8 mouse cellular contexts compared by ENCODE assay signal in the genomic region with DNA sequence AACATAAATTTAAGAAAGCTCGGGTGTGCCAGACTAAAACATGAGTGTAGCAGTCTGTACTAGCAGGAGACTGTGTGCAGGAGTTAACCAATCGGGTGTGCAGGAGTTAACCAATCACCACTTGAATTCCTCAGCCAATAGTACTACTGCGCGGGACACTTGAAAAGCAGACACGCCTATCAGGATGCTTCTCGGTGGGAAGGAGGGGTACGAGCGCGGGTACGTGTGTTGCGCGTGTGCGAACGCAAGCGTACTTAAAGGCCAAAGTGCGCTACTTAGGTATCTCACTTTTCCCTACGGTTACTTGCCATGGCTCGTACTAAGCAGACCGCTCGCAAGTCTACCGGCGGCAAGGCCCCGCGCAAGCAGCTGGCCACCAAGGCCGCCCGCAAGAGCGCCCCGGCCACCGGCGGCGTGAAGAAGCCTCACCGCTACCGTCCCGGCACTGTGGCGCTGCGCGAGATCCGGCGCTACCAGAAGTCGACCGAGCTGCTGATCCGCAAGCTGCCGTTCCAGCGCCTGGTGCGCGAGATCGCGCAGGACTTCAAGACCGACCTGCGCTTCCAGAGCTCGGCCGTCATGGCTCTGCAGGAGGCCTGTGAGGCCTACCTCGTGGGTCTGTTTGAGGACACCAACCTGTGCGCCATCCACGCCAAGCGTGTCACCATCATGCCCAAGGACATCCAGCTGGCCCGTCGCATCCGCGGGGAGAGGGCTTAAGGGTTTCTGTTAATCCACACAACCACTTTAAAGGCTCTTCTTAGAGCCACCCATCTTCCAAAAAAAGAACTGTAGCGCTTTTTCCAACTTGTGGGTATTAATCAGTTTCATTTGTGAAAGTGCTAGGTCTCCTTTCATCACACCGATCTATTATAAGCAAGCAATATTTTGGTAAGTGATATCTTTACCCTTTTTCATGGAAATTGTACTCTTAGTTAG. TPM values are rescaled to one million over a fixed set of nuclear protein-coding genes. Genes with fewer than 3 reads are reported as not detected.
DNase-seq lines count a peak whose midpoint lies in the region; ATAC-seq and TF ChIP-seq lines count a peak whose summit lies in the region.
"Not testable (repeated sequence)": the region's sequence is repeated elsewhere in the genome, so short reads cannot be mapped to it uniquely, and the experiment has no call there.

Gene Hist1h3g, plus strand, starts transcription at position 286 of the 939 bp plus-strand sequence.

- not testable (repeated sequence) for H3K79me2 ChIP-seq in liver, adult 2 months (ENCODE audit: control insufficient read depth, insufficient read depth, low read length)

- WGBS in heart, embryonic 12.5 days, result under 1% methylated on average over 50 of the region's 62 CpGs
- WGBS in kidney, postnatal 0 days, result under 1% methylated on average over 41 of the region's 62 CpGs
- 2% methylated on average over 49 of the region's 62 CpGs for WGBS in liver, adult 2 months

- not testable (repeated sequence) for TF ChIP-seq CTCF in kidney, postnatal 0 days (IDR thresholded peaks at IDR 0.05; ENCODE audit: low read depth); liver, adult 2 months (IDR thresholded peaks at IDR 0.05; ENCODE audit: low read depth, low read length)

- H3K27ac ChIP-seq in heart, embryonic 12.5 days (ENCODE audit: poor library complexity, severe bottlenecking), result peak within 1 kb of the TSS; percentile 86
- H3K27ac ChIP-seq in kidney, postnatal 0 days, result peak within 1 kb of the TSS; percentile 81
- not testable (repeated sequence) for H3K27ac ChIP-seq in liver, adult 2 months (replicated peaks; ENCODE audit: insufficient read depth, low read depth, low read length)

- peak within 1 kb of the TSS; percentile 76 for H3K9ac ChIP-seq in heart, embryonic 12.5 days
- peak within 1 kb of the TSS; percentile 48 for H3K9ac ChIP-seq in kidney, postnatal 0 days (ENCODE audit: low read depth, low read length)
- not testable (repeated sequence) for H3K9ac ChIP-seq in liver, adult 2 months (ENCODE audit: low read depth, low read length)

- H3K36me3 ChIP-seq in heart, embryonic 12.5 days; kidney, postnatal 0 days (ENCODE audit: insufficient read depth, low read length); liver, adult 2 months (ENCODE audit: control insufficient read depth, insufficient read depth, low read length); splenic B cell, adult 2 months (ENCODE audit: control insufficient read depth, insufficient read depth, low read length, poor library complexity, severe bottlenecking): not testable (repeated sequence)

- not testable (repeated sequence) for H3K9me3 ChIP-seq in heart, embryonic 12.5 days (replicated peaks); kidney, postnatal 0 days (replicated peaks; ENCODE audit: low read length)

- not testable (repeated sequence) for H3K27me3 ChIP-seq in heart, embryonic 12.5 days (replicated peaks); kidney, postnatal 0 days (ENCODE audit: insufficient read depth, low read length); liver, adult 2 months (ENCODE audit: control insufficient read depth, insufficient read depth, low read length); splenic B cell, adult 2 months (ENCODE audit: control insufficient read depth, insufficient read depth, low read length, poor library complexity, severe bottlenecking)

- peak within 1 kb of the TSS; percentile 63 for H3K4me3 ChIP-seq in heart, embryonic 12.5 days
- peak within 1 kb of the TSS; percentile 43 for H3K4me3 ChIP-seq in kidney, postnatal 0 days (replicated peaks; ENCODE audit: low read depth, low read length)
- peak within 1 kb of the TSS; percentile 48 for H3K4me3 ChIP-seq in liver, adult 2 months (ENCODE audit: insufficient read depth, low read depth, low read length)

- peaks cover 24% of the 10 kb centered on the region for H3K4me1 ChIP-seq in heart, embryonic 12.5 days (replicated peaks)
- peaks cover 13% of the 10 kb centered on the region for H3K4me1 ChIP-seq in kidney, postnatal 0 days (replicated peaks; ENCODE audit: insufficient read depth, low read length)
- peaks cover 11% of the 10 kb centered on the region for H3K4me1 ChIP-seq in liver, adult 2 months (ENCODE audit: control insufficient read depth, insufficient read depth, low read length)

- ATAC-seq in erythroid progenitor cell, adult 5-6 weeks (replicated peaks; ENCODE audit: low FRiP score, poor library complexity, severe bottlenecking), result peak; percentile 70
- peak; percentile 88 for ATAC-seq in heart, embryonic 12.5 days (ENCODE audit: insufficient number of reproducible peaks, low FRiP score)
- ATAC-seq in kidney, postnatal 0 days (replicated peaks; ENCODE audit: low FRiP score, low read depth), result peak; percentile 85
- peak; percentile 79 for ATAC-seq in monocyte, adult 5-6 weeks (replicated peaks; ENCODE audit: insufficient number of reproducible peaks, low FRiP score, low TSS enrichment, poor library complexity, severe bottlenecking)

- TF ChIP-seq POLR2A in liver, adult 2 months (IDR thresholded peaks at IDR 0.05; ENCODE audit: extremely low read depth, insufficient read depth, low read length), result not testable (repeated sequence)

- H3K4me2 ChIP-seq in heart, embryonic 12.5 days, result peak within 1 kb of the TSS; percentile 80
- H3K4me2 ChIP-seq in kidney, postnatal 0 days (ENCODE audit: low read length), result peak within 1 kb of the TSS; percentile 70

- DNase-seq in CD4-positive helper T cell, adult 2 months (ENCODE audit: low read depth, low spot score), result peak; percentile 91
- DNase-seq in brain, embryonic 18.5 days (ENCODE audit: low read depth, low spot score), result peak; percentile 93
- peak; percentile 99 for DNase-seq in kidney, postnatal 0 days (ENCODE audit: low spot score)
- peak; percentile 89 for DNase-seq in liver, adult 2 months (ENCODE audit: extremely low read depth, low read depth, low spot score)
- peak; percentile 92 for DNase-seq in splenic B cell, adult 2 months (ENCODE audit: low read depth, low spot score)

RNA-seq across cellular contexts. Expression of gene Hist1h3g, which starts in this region (rescaled TPM):
- total RNA-seq in erythroid progenitor cell, adult 5-6 weeks (2015; ENCODE audit: low replicate concordance), result 573 TPM in 2 replicates
- 250 and 889 TPM in 2 replicates for total RNA-seq in erythroid progenitor cell, adult 5-6 weeks (2017; ENCODE audit: low replicate concordance)
- polyA plus RNA-seq in heart, embryonic 12.5 days (2016; fragmentation: Nextera tagmentation; extraction: Ambion mirVana), result 3.9 and 4.0 TPM in 2 replicates
- polyA plus RNA-seq in kidney, postnatal 0 days (2015; fragmentation: Nextera tagmentation; extraction: Ambion mirVana), result 3.9 and 4.0 TPM in 2 replicates
- total RNA-seq in liver, adult 2 months (2014; rRNA removed), result 5.6 and 12.9 TPM in 2 replicates
- polyA plus RNA-seq in liver, adult 2 months (2012; rRNA removed), result 0.26 TPM in 1 of 2 replicates, not detected in the other
- total RNA-seq in monocyte, adult 5-6 weeks (2017), result not detected in 3 replicates

Comparison
In these comparisons a context has a peak if more than half of its experiments do, and no peak if none do; other contexts are left out.
1. RNA of gene Hist1h3g (total RNA-seq): 250 to 889 TPM in erythroid progenitor cell, adult 5-6 weeks; 5.6 to 12.9 TPM in liver, adult 2 months and not detected in monocyte, adult 5-6 weeks; every median in the first group is over 10 times any median in the second.
2. Peak in ATAC-seq in monocyte, adult 5-6 weeks; RNA of the gene not detected or under 1 TPM.
3. Peak in every context shown above with its lines, with median percentiles within 50 percentile points of each other: DNase-seq, ATAC-seq and H3K4me3 ChIP-seq.